Mouse (Mus musculus) lung, adult 2 months (tissue): ENCODE results near the gene St14.

Source experiments
- CTCF ChIP-seq: fragments of 200-500 bp; IDR thresholded peaks from 2 replicates; pipeline ENCODE4 v1.5.1; 2011; ENCODE audit warnings: mild to moderate bottlenecking, low read length, control low read depth; ENCODE audit not compliant: insufficient read depth
- POLR2A ChIP-seq: fragments of 200-500 bp; IDR thresholded peaks from 2 replicates; pipeline ENCODE4 v1.6.1; 2011; ENCODE audit warnings: low read depth, mild to moderate bottlenecking, control low read depth, low read length, borderline replicate concordance; ENCODE audit errors: extremely low read depth

DNA sequence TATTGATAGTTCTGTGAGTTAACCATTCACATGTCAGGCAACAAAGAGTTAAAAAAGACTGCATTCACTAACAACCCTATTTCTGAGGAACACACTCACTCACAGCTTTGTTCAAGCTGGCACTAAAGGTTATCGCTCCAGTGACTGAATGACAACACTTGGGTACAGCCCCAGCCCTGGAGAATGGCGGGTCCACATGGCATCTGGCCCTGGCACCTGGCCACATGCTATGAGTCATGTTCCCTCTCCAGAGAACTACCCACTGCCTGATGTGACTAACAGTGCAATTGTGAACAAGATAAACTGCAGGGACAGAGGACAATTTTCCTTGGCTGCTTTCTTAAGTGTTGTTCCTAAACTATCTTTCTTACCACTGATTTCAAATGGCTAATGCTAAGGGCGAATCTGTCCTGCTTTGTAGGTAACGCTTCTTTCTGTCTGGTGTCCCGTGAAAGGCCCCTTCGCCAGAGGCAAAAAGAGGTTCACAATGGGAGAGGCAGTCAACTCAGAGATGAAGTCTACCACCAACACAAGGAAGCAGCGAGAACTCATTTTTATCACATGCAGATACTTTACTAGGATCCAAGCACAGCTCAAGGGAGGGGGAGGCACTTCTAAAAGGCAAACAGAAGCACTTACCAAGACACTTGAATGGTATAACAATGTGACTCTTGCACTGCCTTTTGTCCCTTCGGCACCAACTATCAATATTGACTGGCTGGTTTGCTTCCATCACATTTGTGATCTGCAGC lies 44.9 kb upstream of the St14 start:
- TF ChIP-seq POLR2A (no peak), CTCF (no peak)
